Mouse (Mus musculus): ENCODE measurements around the gene Tmem165. TPM values are rescaled to one million over a fixed set of nuclear protein-coding genes. Genes with fewer than 3 reads are reported as not detected.

Tmem165 gene
- total RNA-seq (2017), result 51.7 and 62.7 TPM in 2 replicates

DNA sequence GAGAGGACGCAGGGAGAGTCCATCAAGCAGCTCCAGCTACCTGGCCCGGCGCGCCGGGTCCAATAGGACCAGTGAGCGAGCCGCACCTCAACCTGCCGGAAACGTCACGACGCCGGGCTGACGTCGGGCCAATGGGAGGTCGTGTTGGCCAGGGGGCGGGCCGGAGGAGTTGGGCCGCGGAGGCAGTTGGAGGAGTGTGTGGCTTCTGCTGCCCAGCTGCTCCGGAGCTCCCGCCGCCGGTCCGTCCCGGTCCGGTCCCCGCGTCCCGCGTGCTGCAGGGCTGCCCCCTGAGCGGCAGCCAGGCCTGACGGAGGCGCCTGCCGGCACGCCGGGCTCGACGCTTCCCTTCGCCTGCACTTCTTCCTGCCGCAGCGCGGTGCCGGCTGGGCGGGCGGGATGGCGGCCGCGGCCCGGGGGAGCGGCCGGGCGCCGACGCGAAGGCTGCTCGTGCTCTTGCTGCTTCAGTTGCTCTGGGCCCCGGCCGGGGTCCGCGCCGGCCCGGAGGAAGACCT is at the start of gene Tmem165:
Gene Tmem165, plus strand, starts transcription at position 131 of the 512 bp plus-strand sequence.
- ATAC-seq (ENCODE audit: extremely low read depth, insufficient number of reproducible peaks, low FRiP score, poor library complexity, severe bottlenecking), result peak; percentile 96

DNA sequence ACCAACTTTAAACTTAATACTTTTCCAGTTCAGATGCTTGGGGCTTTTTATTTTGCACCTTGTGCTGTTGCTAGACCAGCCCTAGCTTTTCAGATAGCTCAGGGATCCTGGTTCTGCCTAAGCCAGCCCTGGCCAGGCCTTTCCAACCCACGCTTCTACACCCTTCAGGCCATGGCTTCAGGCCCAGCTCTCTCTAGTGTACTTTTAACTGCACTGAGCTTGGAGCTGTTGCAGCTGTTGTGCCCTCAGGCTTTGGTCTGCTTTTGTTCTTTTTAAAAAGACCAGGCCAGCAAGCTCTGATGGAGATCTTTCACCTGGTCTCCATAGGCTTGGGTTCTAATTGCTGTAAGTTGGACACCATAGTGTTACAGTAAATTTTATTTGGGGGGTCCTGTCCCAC is 48.0 kb upstream of the Tmem165 start:
- ATAC-seq (ENCODE audit: extremely low read depth, insufficient number of reproducible peaks, low FRiP score, poor library complexity, severe bottlenecking), result no peak

DNA sequence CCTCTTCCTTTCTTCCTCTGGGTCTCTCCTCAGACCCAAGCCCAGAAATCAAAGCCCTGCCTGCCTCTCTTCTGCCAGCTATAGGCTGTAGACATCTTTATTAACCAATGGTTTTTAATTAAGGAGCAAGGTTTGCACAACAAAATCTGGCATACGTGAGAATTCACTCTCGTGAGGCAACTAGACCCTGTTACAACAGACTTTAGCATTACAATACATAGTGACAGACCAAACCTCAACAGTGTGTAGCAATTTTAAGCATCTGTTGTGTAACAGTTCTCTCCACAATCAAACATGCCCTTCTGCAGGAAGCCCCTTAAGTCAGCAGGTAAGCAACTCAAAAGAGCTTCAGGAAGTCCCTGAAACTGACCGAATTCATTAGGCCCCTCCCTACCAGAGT is 47.4 kb upstream of the Tmem165 start:
- no peak; the same call in 1 of the 2 replicates for ATAC-seq (ENCODE audit: extremely low read depth, insufficient number of reproducible peaks, low FRiP score, poor library complexity, severe bottlenecking)

DNA sequence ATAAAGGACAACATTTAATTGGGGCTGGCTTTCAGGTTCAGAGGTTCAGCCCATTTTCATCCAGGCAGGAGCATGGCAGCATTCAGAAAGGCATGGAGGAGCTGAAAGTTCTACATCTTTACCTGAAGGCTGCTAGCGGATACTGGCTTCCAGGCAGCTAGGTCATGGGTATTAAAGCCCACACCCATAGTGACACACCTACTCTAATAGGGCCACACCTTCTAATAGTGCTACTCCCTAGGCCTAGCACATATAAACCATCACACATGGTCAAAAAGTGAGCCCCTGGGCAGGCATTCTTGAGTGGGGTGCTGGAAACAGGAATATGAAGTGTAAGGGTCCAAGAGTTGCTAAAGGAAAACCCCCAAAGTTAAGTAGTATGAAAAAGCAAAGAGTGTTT is 46.1 kb upstream of the Tmem165 start:
- no peak for ATAC-seq (ENCODE audit: extremely low read depth, insufficient number of reproducible peaks, low FRiP score, poor library complexity, severe bottlenecking)

DNA sequence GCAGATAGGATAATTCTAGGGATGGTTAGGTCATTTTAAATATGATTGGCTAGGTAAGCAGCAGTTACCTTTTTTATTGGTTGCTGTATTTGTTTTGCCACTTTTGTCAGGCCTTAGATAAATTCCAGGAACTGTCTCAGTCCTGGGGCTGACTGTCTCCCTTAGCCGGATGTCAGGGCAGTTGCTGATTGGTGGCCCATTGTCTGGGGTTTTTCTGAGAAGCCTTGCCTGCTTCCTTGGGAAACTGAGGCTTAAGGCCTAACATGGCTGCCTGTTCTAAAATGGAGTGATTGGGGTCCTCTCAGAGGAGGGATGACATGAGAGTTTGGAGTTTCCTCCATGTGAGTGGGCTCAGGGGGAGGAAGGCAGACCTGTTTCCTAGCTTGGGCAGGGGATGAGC is 45.6 kb upstream of the Tmem165 start:
- ATAC-seq (ENCODE audit: extremely low read depth, insufficient number of reproducible peaks, low FRiP score, poor library complexity, severe bottlenecking), result no peak

DNA sequence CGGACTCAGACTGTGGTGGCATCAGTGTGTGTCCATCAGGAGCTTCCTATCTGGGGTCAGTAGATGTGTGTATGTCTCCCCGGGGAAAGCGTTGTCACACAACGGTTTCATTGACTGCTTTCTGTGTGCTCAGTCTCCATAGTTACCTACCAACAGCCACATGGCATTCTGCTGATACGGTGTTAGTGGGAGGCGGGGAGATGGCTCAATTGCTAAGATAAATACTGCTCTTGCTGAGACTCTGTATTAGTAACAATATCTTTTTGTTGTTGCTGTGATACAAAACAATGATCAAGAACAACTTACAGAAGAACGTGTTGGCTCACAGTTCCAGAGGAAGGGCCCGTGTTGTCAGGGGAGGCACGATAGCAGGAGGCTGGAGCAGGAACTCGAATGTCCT is 45.2 kb upstream of the Tmem165 start:
- no peak for ATAC-seq (ENCODE audit: extremely low read depth, insufficient number of reproducible peaks, low FRiP score, poor library complexity, severe bottlenecking)

DNA sequence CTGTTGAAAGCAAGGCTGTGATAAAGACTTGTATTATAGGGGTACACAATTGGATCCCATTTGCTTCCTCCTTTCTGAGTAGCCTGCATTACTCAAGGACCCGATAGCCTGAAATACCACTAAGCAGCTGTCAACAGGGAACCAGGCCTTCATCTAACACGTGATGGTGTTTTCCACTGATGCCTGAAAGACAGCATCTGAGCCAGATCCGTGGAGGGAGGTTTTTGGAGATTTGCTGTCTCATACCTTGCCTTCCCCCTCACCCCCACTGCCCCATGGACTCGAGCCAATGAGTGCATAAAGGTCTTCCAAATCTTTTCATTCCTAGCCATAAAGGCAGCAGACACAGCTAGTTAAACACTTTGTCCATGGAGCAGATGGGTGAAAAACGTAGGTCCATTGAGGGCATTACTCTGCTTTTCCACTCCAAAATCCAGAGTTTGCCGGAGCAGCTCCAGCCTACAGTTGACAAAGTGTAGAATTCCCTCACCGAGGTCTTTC is 44.5 kb upstream of the Tmem165 start:
- ATAC-seq (ENCODE audit: extremely low read depth, insufficient number of reproducible peaks, low FRiP score, poor library complexity, severe bottlenecking), result no peak

DNA sequence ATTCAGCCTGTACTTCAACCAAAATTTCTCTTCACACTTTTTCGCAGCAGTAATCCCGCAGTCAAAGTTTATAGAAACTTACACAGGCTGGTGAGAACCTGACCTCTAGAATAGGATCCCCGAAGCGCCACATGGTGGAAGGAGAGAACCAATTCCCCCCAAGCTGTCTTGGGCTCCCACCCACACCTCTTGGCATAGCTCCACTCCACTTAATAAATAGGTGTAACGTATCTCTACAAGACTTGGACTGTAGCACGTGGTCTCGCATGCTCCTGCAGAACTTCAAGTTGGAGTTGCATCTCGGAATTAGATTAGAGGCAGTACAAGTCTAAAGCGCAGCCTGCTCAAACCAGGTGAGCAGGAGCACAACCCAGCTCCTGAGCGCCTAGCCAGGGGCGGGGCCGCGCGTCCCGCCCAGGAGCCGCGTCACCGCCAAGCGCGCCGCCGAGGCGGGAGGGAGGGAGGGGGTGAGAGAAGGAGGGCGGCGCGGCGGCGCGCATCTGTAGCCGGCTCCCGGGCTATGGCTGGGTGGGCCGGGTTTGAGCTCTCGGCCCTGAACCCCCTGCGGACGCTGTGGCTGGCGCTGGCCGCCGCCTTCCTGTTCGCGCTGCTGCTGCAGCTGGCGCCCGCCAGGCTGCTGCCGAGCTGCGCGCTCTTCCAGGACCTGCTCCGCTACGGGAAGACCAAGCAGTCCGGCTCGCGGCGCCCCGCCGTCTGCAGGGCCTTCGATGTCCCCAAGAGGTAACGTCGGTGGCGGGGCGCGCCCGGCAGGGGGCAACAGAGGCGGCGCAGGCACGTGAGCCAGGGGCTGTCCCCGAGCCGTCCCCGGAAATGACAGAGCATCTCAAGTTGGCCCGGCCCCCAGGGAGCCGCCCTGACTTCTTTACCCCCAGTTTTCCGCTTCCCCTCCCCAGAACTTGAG is 43.6 kb upstream of the Tmem165 start, which contains the start of gene Srd5a3:
Gene Srd5a3, plus strand, starts transcription at position 464 of the 922 bp plus-strand sequence.
- ATAC-seq (ENCODE audit: extremely low read depth, insufficient number of reproducible peaks, low FRiP score, poor library complexity, severe bottlenecking), result peak; percentile 92

DNA sequence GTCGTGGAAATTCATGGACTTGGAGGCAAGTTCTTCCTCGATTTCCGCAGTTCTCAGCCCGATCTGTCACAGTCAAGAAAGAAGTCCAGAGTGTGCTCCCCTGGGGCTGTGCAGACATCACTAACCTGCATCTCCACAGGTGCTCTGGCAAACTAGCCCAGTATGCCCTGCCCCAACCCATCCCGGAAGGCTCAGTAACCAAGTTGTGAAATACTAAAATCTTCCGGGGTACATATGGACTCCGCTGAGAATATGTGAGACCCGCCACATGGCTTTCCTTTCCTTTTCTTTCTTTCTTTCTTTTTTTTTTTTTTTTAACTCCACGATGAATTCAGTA is 43.0 kb upstream of the Tmem165 start:
- peak; percentile 18; the same call in 1 of the 2 replicates for ATAC-seq (ENCODE audit: extremely low read depth, insufficient number of reproducible peaks, low FRiP score, poor library complexity, severe bottlenecking)

DNA sequence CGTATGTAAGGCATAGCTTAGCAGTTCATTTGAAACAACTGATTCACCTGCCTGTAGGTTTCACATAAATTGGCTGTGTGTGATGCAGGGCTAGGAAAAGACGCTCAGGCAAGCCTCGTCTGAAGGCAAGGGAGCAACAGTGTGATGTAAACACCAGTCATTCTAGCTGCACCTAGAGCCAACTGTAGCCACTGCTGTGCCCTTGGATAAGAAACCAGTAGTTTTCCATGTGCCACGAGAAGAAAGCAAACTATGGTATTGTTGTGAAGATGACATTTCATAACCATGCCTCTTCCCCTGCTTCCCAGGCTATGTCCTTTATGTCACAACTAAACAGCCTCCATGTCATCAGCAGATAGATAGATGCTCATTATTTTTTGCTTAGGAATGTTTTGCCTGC is 40.3 kb upstream of the Tmem165 start:
- ATAC-seq (ENCODE audit: extremely low read depth, insufficient number of reproducible peaks, low FRiP score, poor library complexity, severe bottlenecking), result no peak

DNA sequence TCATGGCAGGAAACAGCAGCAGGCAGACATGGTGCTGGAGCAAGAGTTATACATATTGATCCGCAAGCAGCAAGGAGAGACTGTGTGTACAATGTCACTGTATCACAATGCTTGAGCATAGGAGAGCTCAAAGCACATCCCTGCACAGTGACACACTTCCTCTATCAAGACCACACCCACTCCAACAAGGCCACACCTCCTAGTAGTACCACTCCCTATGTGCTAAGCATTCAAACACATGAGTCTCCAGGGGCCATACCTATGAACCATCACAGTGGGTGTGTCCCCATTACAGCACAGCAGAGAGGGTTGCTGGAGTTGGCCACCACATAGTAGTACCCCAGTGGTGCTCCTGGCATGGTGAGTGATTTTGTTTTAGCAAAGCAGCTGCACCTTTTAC is 37.3 kb upstream of the Tmem165 start:
- no peak for ATAC-seq (ENCODE audit: extremely low read depth, insufficient number of reproducible peaks, low FRiP score, poor library complexity, severe bottlenecking)

DNA sequence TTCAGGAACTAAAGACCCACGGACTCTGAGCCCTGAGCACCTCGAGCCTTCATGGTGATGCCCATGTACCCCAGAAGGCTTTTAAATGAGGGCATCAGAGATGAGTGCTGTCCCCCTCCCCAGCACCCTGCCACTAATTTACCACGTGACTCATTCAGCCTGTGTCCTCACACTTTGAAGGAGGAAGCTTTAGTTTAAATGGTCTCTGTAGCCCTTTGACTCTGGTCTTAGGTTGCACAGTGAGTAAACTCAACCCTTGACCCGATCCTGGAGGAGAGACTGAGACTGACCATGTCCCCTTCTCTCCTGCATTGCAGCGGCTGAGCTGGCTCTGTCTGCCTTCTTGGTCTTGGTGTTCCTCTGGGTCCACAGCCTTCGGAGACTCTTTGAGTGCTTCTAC is 34.2 kb upstream of the Tmem165 start:
- ATAC-seq (ENCODE audit: extremely low read depth, insufficient number of reproducible peaks, low FRiP score, poor library complexity, severe bottlenecking), result no peak

DNA sequence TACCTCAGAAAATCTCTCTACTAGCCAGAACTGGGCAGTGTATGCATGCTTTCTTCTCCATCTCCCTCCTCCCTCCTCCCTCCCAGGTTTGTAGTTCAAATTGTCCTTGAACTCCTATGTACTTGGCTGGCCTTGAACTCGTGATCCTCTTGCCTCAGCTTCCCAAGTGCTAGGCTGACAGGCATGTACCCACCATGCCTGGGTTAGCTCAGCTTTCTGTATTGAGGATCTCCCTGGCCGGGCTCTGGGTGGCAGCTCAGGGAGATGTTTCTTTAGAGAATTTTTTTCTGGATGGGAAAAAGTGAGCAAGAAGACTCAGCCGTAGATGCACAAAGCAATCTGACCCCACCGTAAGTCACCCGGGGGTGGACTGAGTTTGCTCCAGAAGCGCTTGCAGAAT is 30.7 kb upstream of the Tmem165 start:
- ATAC-seq (ENCODE audit: extremely low read depth, insufficient number of reproducible peaks, low FRiP score, poor library complexity, severe bottlenecking), result no peak

DNA sequence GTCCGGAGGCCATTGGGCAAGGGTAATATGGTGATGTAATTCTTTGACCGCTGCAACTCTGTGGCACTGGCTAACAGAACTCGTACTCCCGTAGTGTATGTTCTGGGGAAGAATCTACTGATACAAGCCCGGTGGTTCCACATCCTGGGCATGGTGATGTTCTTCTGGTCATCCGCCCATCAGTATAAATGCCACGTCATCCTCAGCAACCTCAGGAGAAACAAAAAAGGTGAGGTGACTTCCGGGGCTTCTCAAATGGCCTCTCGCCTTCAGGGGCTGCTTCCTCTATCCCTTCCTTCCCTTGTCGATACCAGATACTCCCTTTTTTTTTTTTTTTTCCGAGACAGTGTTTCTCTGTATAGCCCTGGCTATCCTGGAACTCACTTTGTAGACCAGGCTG is 30.2 kb upstream of the Tmem165 start:
- no peak for ATAC-seq (ENCODE audit: extremely low read depth, insufficient number of reproducible peaks, low FRiP score, poor library complexity, severe bottlenecking)

DNA sequence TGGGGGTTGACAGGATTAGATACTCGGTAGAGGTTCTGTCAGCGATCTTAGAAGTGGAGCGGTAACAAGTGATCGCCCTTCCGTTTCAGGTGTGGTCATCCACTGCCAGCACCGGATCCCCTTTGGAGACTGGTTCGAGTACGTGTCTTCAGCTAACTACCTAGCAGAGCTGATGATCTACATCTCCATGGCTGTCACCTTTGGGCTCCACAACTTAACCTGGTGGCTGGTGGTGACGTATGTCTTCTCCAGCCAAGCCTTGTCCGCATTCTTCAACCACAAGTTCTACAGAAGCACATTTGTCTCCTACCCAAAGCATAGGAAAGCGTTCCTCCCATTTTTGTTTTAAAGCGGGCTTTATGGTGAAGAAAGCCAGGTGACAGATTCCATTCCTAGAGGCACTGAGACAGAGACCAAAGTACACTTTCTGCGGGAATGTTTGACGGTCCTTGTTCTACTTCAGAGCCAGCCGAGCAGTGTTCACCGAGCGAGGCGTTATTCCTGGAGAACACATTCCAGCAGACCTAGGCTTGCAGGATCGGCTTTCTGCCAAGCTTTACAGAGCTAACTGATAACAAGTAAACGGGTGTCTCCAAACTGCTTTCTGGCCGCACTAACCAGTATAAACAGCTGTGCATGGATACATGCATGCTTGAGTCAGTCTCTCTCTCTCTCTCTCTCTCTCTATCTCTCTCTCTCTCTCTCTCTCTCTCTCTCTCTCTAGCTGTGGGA is 29.1 kb upstream of the Tmem165 start:
- ATAC-seq (ENCODE audit: extremely low read depth, insufficient number of reproducible peaks, low FRiP score, poor library complexity, severe bottlenecking), result no peak

DNA sequence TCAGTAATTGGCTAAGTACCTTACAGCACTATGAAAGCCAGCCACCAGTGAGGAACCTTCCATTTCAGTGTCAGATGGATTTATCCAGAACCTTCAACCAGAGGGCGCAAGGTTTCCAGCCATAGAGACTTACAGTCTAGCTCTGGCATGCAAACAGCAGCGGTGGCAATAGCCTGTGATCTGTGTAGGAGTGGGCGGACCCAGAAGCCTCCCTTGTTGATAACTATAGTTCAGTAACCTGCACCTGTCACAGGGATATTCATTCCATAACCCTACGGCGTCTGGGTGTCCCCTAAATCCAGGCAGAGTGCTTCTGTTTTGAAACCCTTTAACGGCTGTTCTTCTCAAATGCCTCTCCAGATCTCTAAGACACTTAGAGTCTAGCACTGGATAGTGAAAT is 24.1 kb upstream of the Tmem165 start:
- ATAC-seq (ENCODE audit: extremely low read depth, insufficient number of reproducible peaks, low FRiP score, poor library complexity, severe bottlenecking), result no peak

DNA sequence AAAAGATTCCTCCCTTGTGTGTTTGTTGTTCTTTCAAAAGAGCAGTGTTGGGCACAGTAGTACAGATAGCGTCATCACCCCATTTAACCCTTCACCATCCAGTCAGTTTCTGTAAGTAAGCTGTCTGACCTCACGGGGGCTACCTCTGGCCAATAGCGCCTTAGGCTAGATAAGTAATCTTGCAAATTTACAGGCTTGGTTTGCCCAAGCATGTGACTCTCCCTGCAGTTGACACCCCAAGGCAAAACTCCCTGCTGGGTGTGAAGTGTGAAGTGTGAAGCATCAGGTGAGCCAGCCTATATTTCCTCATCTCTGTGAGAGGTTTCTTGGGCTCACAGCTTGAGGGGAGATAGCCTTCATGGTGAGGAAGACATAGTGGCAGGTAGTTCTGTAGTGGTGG is 23.6 kb upstream of the Tmem165 start:
- no peak for ATAC-seq (ENCODE audit: extremely low read depth, insufficient number of reproducible peaks, low FRiP score, poor library complexity, severe bottlenecking)

DNA sequence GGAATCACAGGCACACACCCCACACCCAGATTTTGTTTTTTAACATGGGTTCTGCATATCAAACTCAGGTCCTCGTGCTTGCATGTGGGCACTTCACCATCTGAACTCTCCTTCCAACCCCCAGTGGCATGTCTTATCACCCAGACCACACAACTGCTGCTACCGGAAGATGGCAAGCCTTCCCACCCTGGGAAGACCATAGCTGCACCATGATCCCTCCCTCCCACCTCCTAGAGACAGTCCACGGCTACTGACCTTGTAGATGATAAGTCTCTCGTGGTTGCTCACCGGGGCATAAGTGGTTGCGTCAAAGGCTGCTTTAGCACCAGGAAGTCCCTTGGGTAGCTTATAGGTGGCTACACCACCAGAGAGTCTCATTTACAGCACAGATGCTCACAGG is 22.2 kb upstream of the Tmem165 start:
- ATAC-seq (ENCODE audit: extremely low read depth, insufficient number of reproducible peaks, low FRiP score, poor library complexity, severe bottlenecking), result no peak

DNA sequence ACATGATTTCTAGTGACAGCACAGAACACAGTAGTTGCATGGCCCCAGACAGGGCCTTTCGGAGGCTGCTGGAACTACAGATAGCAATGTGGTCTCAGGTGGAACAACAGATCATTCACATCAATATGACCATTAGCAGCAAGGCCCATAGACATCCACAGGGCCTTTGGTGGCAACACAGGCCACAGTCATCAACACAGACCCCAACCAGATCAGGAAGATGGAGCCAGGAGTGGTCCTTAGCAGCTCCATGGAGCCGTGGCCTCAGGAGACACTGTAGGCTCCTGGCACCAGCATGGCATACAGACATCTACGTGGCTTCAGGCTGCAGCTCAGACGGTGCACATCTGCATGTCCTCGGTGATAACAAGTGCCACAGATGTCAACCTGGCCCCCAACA is 20.8 kb upstream of the Tmem165 start:
- 0 out of 2 replicates have a peak, but pooled peaks have one; percentile 6 for ATAC-seq (ENCODE audit: extremely low read depth, insufficient number of reproducible peaks, low FRiP score, poor library complexity, severe bottlenecking)

Measured in neutrophil, adult 5-6 weeks (primary cell).